Mouse (Mus musculus) neural tube, embryonic 11.5 days (tissue): ENCODE measurements at regions not wholly inside any gene's neighbourhood (a gene's known extent, or its start where the extent isn't known, plus 50 kb on each side); places are given as distances from the start of the nearest gene placed in this dataset.
A peak's percentile ranks its signal among the peaks of the same experiment; 100 is the strongest.

ENCODE experiments used
- ATAC-seq: fragments of 200-750 bp; cut with Nextera tagmentation; 2 replicates; pipeline ENCODE4 v1.8.0; 2017; ENCODE audit warnings: moderate number of reproducible peaks, mild to moderate bottlenecking, moderate TSS enrichment, moderate library complexity; ENCODE audit not compliant: insufficient read depth, low FRiP score, low TSS enrichment
- DNase-seq: peaks from one replicate; pipeline ENCODE4 v3.0.0-alpha.2; 2015; ENCODE audit warnings: low spot score
- H3K27ac ChIP-seq: fragments of 300-500 bp; sonication (generic); 2 replicates; pipeline ENCODE4 v1.5.1; 2014; ENCODE audit warnings: low read depth, mild to moderate bottlenecking, low read length
- H3K27me3 ChIP-seq: fragments of 300-500 bp; sonication (generic); 2 replicates; pipeline ENCODE4 v1.6.1; 2014; ENCODE audit warnings: mild to moderate bottlenecking, low read length, mixed read lengths; ENCODE audit not compliant: control insufficient read depth, insufficient read depth
- H3K36me3 ChIP-seq: fragments of 300-500 bp; sonication (generic); 2 replicates; pipeline ENCODE4 v1.6.1; 2014; ENCODE audit warnings: mild to moderate bottlenecking, low read length, moderate library complexity, mixed read lengths; ENCODE audit not compliant: control insufficient read depth, insufficient read depth
- H3K4me1 ChIP-seq: fragments of 300-500 bp; sonication (generic); 2 replicates; pipeline ENCODE4 v1.6.1; 2014; ENCODE audit warnings: low read length, mixed read lengths; ENCODE audit not compliant: control insufficient read depth, insufficient read depth
- H3K4me2 ChIP-seq: fragments of 300-500 bp; sonication (generic); 2 replicates; pipeline ENCODE4 v1.6.1; 2014; ENCODE audit warnings: low read depth, mild to moderate bottlenecking, moderate library complexity
- H3K4me3 ChIP-seq: fragments of 300-500 bp; sonication (generic); 2 replicates; pipeline ENCODE4 v1.5.1; 2014; ENCODE audit warnings: low read depth, low read length
- H3K9ac ChIP-seq: fragments of 300-500 bp; sonication (generic); 2 replicates; pipeline ENCODE4 v1.6.1; 2014; ENCODE audit warnings: mild to moderate bottlenecking, low read length
- H3K9me3 ChIP-seq: fragments of 300-500 bp; sonication (generic); 2 replicates; pipeline ENCODE4 v1.6.1; 2016; ENCODE audit warnings: low read length; ENCODE audit not compliant: control insufficient read depth
- WGBS: fragments of 180-500 bp; shearing (Covaris S2); extraction: QIAGEN DNeasy Blood & Tissue Kit; methylation state at CpG from one replicate; pipeline ENCODE4 v1.1.7; 2014; 5-methylcytosine and 5-hydroxymethylcytosine counted together

DNA sequence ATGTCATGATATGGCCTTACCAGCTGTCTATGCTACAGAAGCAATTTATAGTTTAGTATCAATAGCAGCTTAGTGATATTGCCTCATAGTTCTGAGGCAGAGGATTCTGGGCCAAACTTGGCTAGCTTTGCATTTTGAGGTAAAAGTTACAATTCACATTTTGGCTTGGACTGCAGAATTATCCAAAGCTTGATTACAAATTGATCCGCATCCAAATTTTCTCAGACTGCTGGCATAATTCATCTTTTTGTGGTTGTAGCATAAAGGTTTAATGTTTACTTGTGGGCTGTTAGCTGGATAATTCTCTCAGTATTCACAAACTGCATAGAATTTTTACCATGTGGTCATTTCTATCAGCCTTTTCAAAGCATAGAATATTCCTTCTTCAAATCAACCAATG lies 589.9 kb upstream of the Pdcd1 start:
- no peak for DNase-seq
- Histone ChIP-seq H3K9ac (no peak overlapping the region), H3K4me1 (no peaks in the 10 kb centered on the region), H3K4me3 (no peak overlapping the region), H3K27me3 (no peaks in the 10 kb centered on the region), H3K36me3 (no peaks in the 10 kb centered on the region), H3K4me2 (no peak overlapping the region), H3K27ac (no peak overlapping the region), H3K9me3 (no peaks in the 10 kb centered on the region)
- 92% methylated on average over 1 of the region's 1 CpGs for WGBS
- no peak for ATAC-seq

GRCm38 (mm10) chr1:94658218-94658617 lies 605.9 kb upstream of the Pdcd1 start:
- Histone ChIP-seq H3K9ac (no peak overlapping the region), H3K9me3 (no peaks in the 10 kb centered on the region), H3K27me3 (no peaks in the 10 kb centered on the region), H3K4me3 (no peak overlapping the region), H3K4me2 (no peak overlapping the region), H3K4me1 (no peaks in the 10 kb centered on the region), H3K36me3 (no peaks in the 10 kb centered on the region), H3K27ac (no peak overlapping the region)
- no peak for ATAC-seq
- DNase-seq, result no peak

DNA sequence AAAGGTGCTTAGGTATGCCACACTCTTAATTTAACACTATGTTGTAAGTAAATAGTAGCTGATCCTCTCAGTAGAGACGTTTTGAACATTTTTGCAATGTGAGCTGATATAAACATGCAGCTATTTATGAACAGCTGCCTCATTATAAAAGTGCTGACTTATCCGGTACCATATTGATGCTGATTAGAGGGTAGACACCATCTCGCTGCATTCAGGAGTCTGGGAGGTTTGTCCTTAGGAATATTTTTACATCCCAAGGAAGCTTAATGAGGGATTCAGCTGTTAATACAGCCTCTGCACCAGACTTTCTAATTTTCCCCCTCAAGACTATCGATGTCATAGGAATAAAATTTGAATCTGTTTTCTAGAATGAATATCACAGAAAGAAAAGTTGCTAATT lies 619.3 kb upstream of the Pdcd1 start:
- Histone ChIP-seq H3K4me3 (no peak overlapping the region), H3K9ac (no peak overlapping the region), H3K4me1 (no peaks in the 10 kb centered on the region), H3K4me2 (no peak overlapping the region), H3K27me3 (no peaks in the 10 kb centered on the region), H3K27ac (no peak overlapping the region), H3K36me3 (no peaks in the 10 kb centered on the region), H3K9me3 (no peaks in the 10 kb centered on the region)
- ATAC-seq (no peak), DNase-seq (no peak)
- 83% methylated on average over 4 of the region's 4 CpGs for WGBS

- no peak for DNase-seq
- H3K36me3 ChIP-seq, result no peaks in the 10 kb centered on the region
- no peak overlapping the region for H3K4me2 ChIP-seq
- WGBS, result 91% methylated on average over 1 of the region's 1 CpGs
- no peak overlapping the region for H3K4me3 ChIP-seq
- H3K4me1 ChIP-seq, result no peaks in the 10 kb centered on the region
- no peaks in the 10 kb centered on the region for H3K9me3 ChIP-seq
- no peak for ATAC-seq
- no peaks in the 10 kb centered on the region for H3K27me3 ChIP-seq
- no peak overlapping the region for H3K9ac ChIP-seq
- no peak overlapping the region for H3K27ac ChIP-seq
Measured at GRCm38 (mm10) chr1:94700517-94700916, 612.9 kb upstream of the Fam174a start.

DNA sequence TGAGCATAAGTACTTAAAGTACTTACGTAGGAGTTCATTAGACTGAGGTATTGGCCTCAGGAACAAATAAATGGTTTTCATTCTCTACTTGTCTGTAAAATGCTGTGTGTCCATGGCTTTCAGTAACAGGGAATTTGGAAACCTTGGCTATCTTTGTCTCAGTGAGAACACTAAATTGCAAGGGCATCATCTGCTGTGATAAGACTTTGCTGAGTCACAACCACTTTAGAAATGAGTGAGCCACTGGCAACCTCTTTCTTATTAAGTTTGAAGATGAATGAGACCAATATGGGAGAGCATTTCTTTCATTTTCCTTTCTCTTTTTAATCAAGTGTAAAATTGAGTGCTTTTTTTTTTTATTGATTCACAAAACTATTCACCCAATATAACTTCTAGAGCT lies 611.7 kb upstream of the Fam174a start:
- H3K9me3 ChIP-seq, result no peaks in the 10 kb centered on the region
- H3K4me1 ChIP-seq, result no peaks in the 10 kb centered on the region
- no peak overlapping the region for H3K4me2 ChIP-seq
- H3K9ac ChIP-seq, result no peak overlapping the region
- no peaks in the 10 kb centered on the region for H3K36me3 ChIP-seq
- H3K27ac ChIP-seq, result no peak overlapping the region
- no peak for ATAC-seq
- no peaks in the 10 kb centered on the region for H3K27me3 ChIP-seq
- DNase-seq, result no peak
- no peak overlapping the region for H3K4me3 ChIP-seq
- 88% methylated on average over 1 of the region's 1 CpGs for whole genome bisulfite sequencing

GRCm38 (mm10) chr1:94712812-94713211 lies 600.6 kb upstream of the Fam174a start:
- H3K4me1 ChIP-seq, result no peaks in the 10 kb centered on the region
- H3K27ac ChIP-seq, result no peak overlapping the region
- ATAC-seq, result peak; percentile 40; the same call in 1 of the 2 replicates
- H3K4me3 ChIP-seq, result no peak overlapping the region
- no peaks in the 10 kb centered on the region for H3K9me3 ChIP-seq
- no peaks in the 10 kb centered on the region for H3K27me3 ChIP-seq
- peak; percentile 16 for DNase-seq
- whole genome bisulfite sequencing, result 31% methylated on average over 5 of the region's 5 CpGs
- H3K4me2 ChIP-seq, result no peak overlapping the region
- no peak overlapping the region for H3K9ac ChIP-seq
- H3K36me3 ChIP-seq, result no peaks in the 10 kb centered on the region

GRCm38 (mm10) chr1:94717699-94718098 lies 595.7 kb upstream of the Fam174a start:
- WGBS, result 77% methylated on average over 2 of the region's 2 CpGs
- DNase-seq (no peak), ATAC-seq (no peak)
- Histone ChIP-seq H3K27me3 (no peaks in the 10 kb centered on the region), H3K4me1 (no peaks in the 10 kb centered on the region), H3K9me3 (no peaks in the 10 kb centered on the region), H3K27ac (no peak overlapping the region), H3K36me3 (no peaks in the 10 kb centered on the region), H3K4me3 (no peak overlapping the region), H3K9ac (no peak overlapping the region), H3K4me2 (no peak overlapping the region)

GRCm38 (mm10) chr1:94753523-94753922 lies 559.9 kb upstream of the Fam174a start:
- 75% methylated on average over 1 of the region's 1 CpGs for WGBS
- no peak for DNase-seq

GRCm38 (mm10) chr1:94789019-94789585 lies 524.3 kb upstream of the Fam174a start:
- Histone ChIP-seq H3K36me3 (no peaks in the 10 kb centered on the region), H3K9me3 (no peaks in the 10 kb centered on the region), H3K9ac (no peak overlapping the region), H3K4me2 (no peak overlapping the region), H3K4me1 (no peaks in the 10 kb centered on the region), H3K27me3 (no peaks in the 10 kb centered on the region), H3K4me3 (no peak overlapping the region), H3K27ac (no peak overlapping the region)
- DNase-seq (no peak), ATAC-seq (0 out of 2 replicates have a peak, but pooled peaks have one; percentile 13)
- 74% methylated on average over 2 of the region's 2 CpGs for WGBS

More at GRCm38 (mm10) chr1:94753523-94753922, 559.9 kb upstream of the Fam174a start:
- no peak overlapping the region for H3K9ac ChIP-seq
- H3K4me2 ChIP-seq, result no peak overlapping the region
- no peak overlapping the region for H3K4me3 ChIP-seq
- H3K4me1 ChIP-seq, result no peaks in the 10 kb centered on the region
- H3K27ac ChIP-seq, result no peak overlapping the region
- no peaks in the 10 kb centered on the region for H3K36me3 ChIP-seq
- no peaks in the 10 kb centered on the region for H3K27me3 ChIP-seq
- no peaks in the 10 kb centered on the region for H3K9me3 ChIP-seq
- no peak for ATAC-seq
